ENCODE assay signal across 19 mouse cellular contexts in the genomic region with DNA sequence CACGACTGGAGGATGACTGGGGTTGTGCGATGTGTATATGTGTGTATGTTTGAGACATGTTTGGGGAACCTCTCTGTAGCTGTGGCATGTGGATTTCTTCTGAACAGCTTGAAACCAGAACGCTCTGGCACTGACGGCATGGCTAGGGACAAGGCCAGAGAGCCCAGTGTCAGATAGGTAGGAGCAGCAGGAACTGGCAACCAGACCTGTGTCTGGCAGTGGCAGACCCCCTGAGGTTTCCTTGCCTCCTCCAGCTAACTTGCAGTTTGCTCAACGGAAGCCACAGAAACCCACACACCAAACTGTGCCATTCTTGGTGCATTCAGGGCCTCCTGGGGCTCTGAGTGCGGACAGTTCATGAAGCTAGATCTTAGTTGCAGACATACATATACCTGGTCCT.
DNase-seq lines count a peak whose midpoint lies in the region; TF ChIP-seq lines count a peak whose summit lies in the region.
"Had no signal": no experiment of that assay in that cellular context is flagged by ENCODE, and none has a peak within 500 bp of the region (broad histone marks: within the 10 kb centered on the region; RNA-seq: fewer than 3 reads in every experiment).

No protein-coding gene starts in this region.

- H3K27me3 ChIP-seq in thymus, adult 2 months (ENCODE audit: control insufficient read depth, insufficient read depth, low read length) = no peaks in the 10 kb centered on the region
- no peaks in the 10 kb centered on the region for H3K27me3 ChIP-seq in heart, adult 2 months (ENCODE audit: control insufficient read depth, insufficient read depth, low read length)
- H3K27me3 ChIP-seq: forebrain, embryonic 15.5 days had no signal

- TF ChIP-seq POLR2A in thymus, adult 2 months (IDR thresholded peaks at IDR 0.05; ENCODE audit: control insufficient read depth, extremely low read depth, insufficient read depth, low read length, poor library complexity) = no peak
- no peak for TF ChIP-seq POLR2A in heart, adult 2 months (IDR thresholded peaks at IDR 0.05; ENCODE audit: insufficient read depth, low read depth, low read length)

- H3K79me2 ChIP-seq in heart, adult 2 months (replicated peaks; ENCODE audit: control insufficient read depth, insufficient read depth, low read length) = no peaks in the 10 kb centered on the region

- no peak overlapping the region for H3K4me3 ChIP-seq in thymus, adult 2 months (ENCODE audit: control insufficient read depth, insufficient read depth, low read length)
- H3K4me3 ChIP-seq in heart, adult 2 months = no peak overlapping the region
- H3K4me3 ChIP-seq: embryonic facial prominence, embryonic 12.5 days; forebrain, embryonic 15.5 days; heart, embryonic 10.5 days; heart, embryonic 15.5 days; hindbrain, embryonic 15.5 days had no signal

- no peak overlapping the region for H3K9ac ChIP-seq in heart, adult 2 months (ENCODE audit: low read depth, low read length)
- H3K9ac ChIP-seq: embryonic facial prominence, embryonic 12.5 days; forebrain, embryonic 15.5 days; heart, embryonic 15.5 days; hindbrain, embryonic 15.5 days had no signal

- no peak for TF ChIP-seq CTCF in thymus, adult 2 months (IDR thresholded peaks at IDR 0.05; ENCODE audit: borderline replicate concordance, control insufficient read depth, extremely low read depth, insufficient read depth, low read length, poor library complexity)
- TF ChIP-seq CTCF in heart, adult 2 months (IDR thresholded peaks at IDR 0.05) = no peak

- H3K36me3 ChIP-seq in thymus, adult 2 months (ENCODE audit: control insufficient read depth, insufficient read depth, low read length) = no peaks in the 10 kb centered on the region
- no peaks in the 10 kb centered on the region for H3K36me3 ChIP-seq in heart, adult 2 months (ENCODE audit: control insufficient read depth, insufficient read depth, low read length)
- H3K36me3 ChIP-seq: embryonic facial prominence, embryonic 12.5 days; forebrain, embryonic 15.5 days; G1E; heart, embryonic 10.5 days; heart, embryonic 15.5 days; hindbrain, embryonic 15.5 days had no signal

- H3K4me1 ChIP-seq in thymus, adult 2 months (replicated peaks; ENCODE audit: control insufficient read depth, insufficient read depth, low read length) = peaks cover 10% of the 10 kb centered on the region
- H3K4me1 ChIP-seq in heart, adult 2 months (ENCODE audit: control insufficient read depth, insufficient read depth, low read length) = no peaks in the 10 kb centered on the region
- H3K4me1 ChIP-seq: embryonic facial prominence, embryonic 12.5 days; forebrain, embryonic 15.5 days; heart, embryonic 15.5 days; hindbrain, embryonic 15.5 days had no signal

- no peak for TF ChIP-seq EP300 in heart, adult 2 months (IDR thresholded peaks at IDR 0.05; ENCODE audit: insufficient read depth, low read depth, low read length)

- intact Hi-C loops in heart, adult 2 months (cut with DNase I) = no loop called here

- peak; percentile 31 for DNase-seq in cerebellum, adult 11 months
- no peak for DNase-seq in cerebellum, postnatal 4 days (ENCODE audit: low spot score in 2 of 2)
- peak; percentile 12 for DNase-seq in thymus, adult 2 months
- no peak for DNase-seq in thymus, postnatal 10 days (ENCODE audit: low spot score in 2 of 2)
- peak; percentile 31 to 55 for DNase-seq in cerebellum, postnatal 10 days
- DNase-seq in thymus, postnatal 25 days = peak; percentile 16
- DNase-seq in T-cell, adult 2 months (ENCODE audit: low spot score) = no peak
- DNase-seq in heart, adult 2 months = no peak
- DNase-seq: adrenal gland, postnatal 10 days; B cell, adult 2 months; gastrocnemius, postnatal 10 days; heart, postnatal 14 days; kidney, adult 2 months had no signal

- WGBS in thymus, adult 2 months = 58% methylated on average over 6 of the region's 6 CpGs
- 86% methylated on average over 6 of the region's 6 CpGs for WGBS in heart, adult 2 months

- no peak overlapping the region for H3K27ac ChIP-seq in thymus, adult 2 months (ENCODE audit: control insufficient read depth, insufficient read depth, low read length)
- no peak overlapping the region for H3K27ac ChIP-seq in heart, adult 2 months
- H3K27ac ChIP-seq: embryonic facial prominence, embryonic 12.5 days; forebrain, embryonic 15.5 days; heart, embryonic 10.5 days; heart, embryonic 15.5 days; hindbrain, embryonic 15.5 days had no signal

Comparison
In these comparisons a context has a peak if more than half of its experiments do, and no peak if none do; other contexts are left out.
1. DNase-seq: peak in cerebellum, adult 11 months (single experiment), thymus, adult 2 months (single experiment), cerebellum, postnatal 10 days (2 of 2) and thymus, postnatal 25 days (single experiment); none in cerebellum, postnatal 4 days (0 of 2), thymus, postnatal 10 days (0 of 2), T-cell, adult 2 months (single experiment) and heart, adult 2 months (0 of 2).